Mouse (Mus musculus): Measurements from ENCODE around the gene Gm10840.

DNA sequence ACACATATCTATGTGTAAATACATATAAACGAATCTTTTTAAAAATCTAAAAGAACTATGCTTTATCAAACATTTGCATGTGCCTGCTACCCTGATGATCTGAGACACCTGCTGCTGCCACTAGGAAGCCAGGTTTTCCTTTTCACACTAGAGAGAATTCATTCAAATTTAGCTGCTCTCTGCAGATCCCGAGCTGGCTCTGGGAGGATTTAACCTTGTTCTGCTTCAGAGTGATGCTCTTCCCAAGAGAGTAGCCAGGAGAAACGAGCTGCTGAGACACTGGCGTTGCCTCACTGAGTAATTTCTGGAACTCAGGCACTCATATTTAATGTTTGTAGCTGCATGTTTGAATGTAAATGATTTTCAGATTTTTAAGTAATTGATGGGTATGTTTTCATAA is 35.9 kb upstream of the Gm10840 start:
- no peak for TF ChIP-seq FLI1 (IDR thresholded peaks at IDR 0.05; ENCODE audit: low read length)
- TF ChIP-seq GATA1 (IDR thresholded peaks at IDR 0.05; ENCODE audit: borderline replicate concordance, low read length), result no peak

Data from megakaryocyte, embryonic 14.5 days (primary cell).